Mouse (Mus musculus) activated CD4-positive, CD25-positive, alpha-beta regulatory T cell (primary cell): ENCODE data around the gene Ppp6r1. TPM values are rescaled to one million over a fixed set of nuclear protein-coding genes. Genes with fewer than 3 reads are reported as not detected.

ENCODE experiments used
- polyA plus RNA-seq, 2 experiments: library from polyadenylated mRNA; unstranded; fragments of 100-300 nt; shearing (Covaris generic); gene quantifications; one replicate each; pipeline ENCODE4 v1.2.1; 2017

Ppp6r1 gene
- polyA plus RNA-seq: 100 to 1,000 TPM; 185 to 259 TPM

GRCm38 (mm10) chr7:4658912-4659551 lies at the start of gene Ppp6r1:
Gene Ppp6r1, minus strand, starts transcription at chr7:4659019.

GRCm38 (mm10) chr7:4690387-4690786 lies 31.6 kb upstream of the Ppp6r1 start, which contains the start of gene Brsk1:
Gene Brsk1, plus strand, starts transcription at chr7:4690604.

DNA sequence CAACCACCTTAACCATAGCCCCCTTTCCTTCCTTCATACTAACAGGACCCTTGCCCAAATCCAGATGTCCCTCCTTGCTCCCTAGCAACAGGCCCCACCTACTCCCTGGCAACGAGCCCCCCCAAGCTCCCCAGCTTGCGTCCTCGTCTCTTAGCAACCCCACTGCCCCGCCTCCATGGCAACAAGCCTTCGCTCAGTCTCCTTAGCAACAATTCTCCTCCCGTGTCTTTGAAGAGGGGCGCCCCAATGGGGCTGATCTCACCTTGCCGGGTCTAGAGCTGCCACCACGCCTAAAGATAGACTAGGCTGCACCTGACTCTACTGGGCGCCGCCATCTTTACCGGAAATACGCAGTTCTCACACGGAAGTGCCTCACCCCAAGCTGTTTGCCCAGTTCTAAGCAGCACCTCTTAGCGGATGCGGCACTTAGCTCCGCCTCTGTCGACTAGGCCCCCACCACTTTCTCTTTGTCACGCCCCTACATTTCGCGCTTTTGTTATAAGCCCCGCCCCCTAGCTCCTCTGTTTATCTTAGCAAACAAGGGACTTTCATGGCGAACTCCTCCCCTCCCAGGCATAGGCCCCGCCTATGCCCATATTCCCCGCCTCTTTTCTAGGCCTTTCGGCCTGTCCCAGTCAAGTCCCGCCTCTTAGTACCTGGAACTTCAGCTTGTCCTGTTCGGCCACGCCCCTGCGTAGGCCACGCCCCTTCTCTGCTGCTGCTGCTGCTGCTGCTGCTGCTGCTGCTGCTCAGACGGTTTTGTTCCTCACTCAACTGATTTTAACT lies 26.0 kb upstream of the Ppp6r1 start, which contains the start of gene Hspbp1:
TSS of gene Hspbp1 (minus strand) at position 437 of the 786 bp plus-strand sequence.

GRCm38 (mm10) chr7:4631031-4631430 lies 27.8 kb downstream of the Ppp6r1 start, which contains the start of gene Tmem86b:
Gene Tmem86b, minus strand, starts transcription at chr7:4631422.

DNA sequence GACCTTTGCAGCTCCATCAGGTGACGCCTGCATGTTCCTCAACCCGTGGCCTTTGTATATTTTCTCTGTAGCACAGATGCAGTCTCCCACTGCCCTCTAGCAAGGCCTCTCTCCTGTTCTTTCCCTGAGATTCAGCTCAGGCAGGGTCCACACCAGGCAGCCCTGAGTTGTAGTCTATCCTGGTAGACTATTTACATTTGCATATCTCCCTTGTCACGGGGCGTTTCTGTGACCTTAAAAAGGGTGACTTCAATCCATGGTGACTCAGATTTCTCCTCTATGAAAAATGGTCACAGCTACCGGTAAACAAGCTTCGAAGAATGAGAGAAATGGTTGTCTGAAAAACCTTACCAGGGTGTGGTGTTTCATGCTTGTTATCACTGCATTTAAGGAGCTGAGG lies 54.9 kb downstream of the Ppp6r1 start, which contains the start of gene Ptprh:
TSS of gene Ptprh (minus strand) at position 169 of the 400 bp plus-strand sequence.

Other genes with a start within 250 kb of the Ppp6r1 start
- 1 to 10 TPM; 2.2 to 4.9 TPM for gene Rdh13, start 213.4 kb downstream of the Ppp6r1 start, polyA plus RNA-seq
- gene Eps8l1, start 198.3 kb downstream of the Ppp6r1 start, polyA plus RNA-seq: 10 to 100 TPM in 1 of 2 experiments, 1 to 10 TPM in 1; 8.9 to 19.0 TPM
- gene Ppp1r12c, start 157.3 kb downstream of the Ppp6r1 start, polyA plus RNA-seq: 100 to 1,000 TPM; 122 to 144 TPM
- gene Tnnt1, start 142.6 kb downstream of the Ppp6r1 start, polyA plus RNA-seq: 10 to 100 TPM in 1 of 2 experiments, 1 to 10 TPM in 1; 6.2 to 15.6 TPM
- 1 to 10 TPM in 1 of 2 experiments, under 1 TPM in 1; 0.44 to 1.5 TPM for gene Tnni3, start 134.8 kb downstream of the Ppp6r1 start, polyA plus RNA-seq
- gene Dnaaf3, start 126.6 kb downstream of the Ppp6r1 start, polyA plus RNA-seq: 1 to 10 TPM; 1.1 to 1.3 TPM
- gene Syt5, start 111.5 kb downstream of the Ppp6r1 start, polyA plus RNA-seq: not detected
- not detected for gene Ptprh, start 55.0 kb downstream of the Ppp6r1 start, polyA plus RNA-seq
- 10 to 100 TPM; 11.0 to 15.2 TPM for gene Tmem86b, start 27.6 kb downstream of the Ppp6r1 start, polyA plus RNA-seq
- gene Hspbp1, start 26.0 kb upstream of the Ppp6r1 start, polyA plus RNA-seq: 10 to 100 TPM; 53.0 to 59.9 TPM
- gene Brsk1, start 31.6 kb upstream of the Ppp6r1 start, polyA plus RNA-seq: under 1 TPM in 1 of 2 experiments, not detected in 1; 0.61 TPM
- gene Tmem150b, start 66.2 kb upstream of the Ppp6r1 start, polyA plus RNA-seq: under 1 TPM in 1 of 2 experiments, not detected in 1; 0.25 TPM
- gene Kmt5c, start 81.1 kb upstream of the Ppp6r1 start, polyA plus RNA-seq: 10 to 100 TPM; 26.0 to 45.1 TPM
- gene Cox6b2, start 94.1 kb upstream of the Ppp6r1 start, polyA plus RNA-seq: 1 to 10 TPM; 3.0 to 9.5 TPM
- gene Fam71e2, start 112.3 kb upstream of the Ppp6r1 start, polyA plus RNA-seq: not detected
- under 1 TPM; 0.16 to 0.20 TPM for gene Il11, start 123.8 kb upstream of the Ppp6r1 start, polyA plus RNA-seq
- gene Tmem190, start 123.9 kb upstream of the Ppp6r1 start, polyA plus RNA-seq: not detected
- gene Tmem238, start 130.6 kb upstream of the Ppp6r1 start, polyA plus RNA-seq: 1 to 10 TPM; 5.5 to 8.8 TPM
- gene Rpl28, start 133.9 kb upstream of the Ppp6r1 start, polyA plus RNA-seq: 100 to 1,000 TPM; 316 to 505 TPM
- 100 to 1,000 TPM; 126 to 185 TPM for gene Ube2s, start 153.6 kb upstream of the Ppp6r1 start, polyA plus RNA-seq
- gene Shisa7, start 185.7 kb upstream of the Ppp6r1 start, polyA plus RNA-seq: not detected
- gene Isoc2b, start 211.2 kb upstream of the Ppp6r1 start, polyA plus RNA-seq: 10 to 100 TPM; 46.9 to 52.2 TPM
- gene Isoc2a, start 218.1 kb upstream of the Ppp6r1 start, polyA plus RNA-seq: under 1 TPM; 0.37 to 0.84 TPM
- gene Gm36210, start 247.5 kb upstream of the Ppp6r1 start, polyA plus RNA-seq: under 1 TPM in 1 of 2 experiments, not detected in 1; 0.32 TPM